12 mouse cellular contexts compared by ENCODE assay signal in the genomic region with DNA sequence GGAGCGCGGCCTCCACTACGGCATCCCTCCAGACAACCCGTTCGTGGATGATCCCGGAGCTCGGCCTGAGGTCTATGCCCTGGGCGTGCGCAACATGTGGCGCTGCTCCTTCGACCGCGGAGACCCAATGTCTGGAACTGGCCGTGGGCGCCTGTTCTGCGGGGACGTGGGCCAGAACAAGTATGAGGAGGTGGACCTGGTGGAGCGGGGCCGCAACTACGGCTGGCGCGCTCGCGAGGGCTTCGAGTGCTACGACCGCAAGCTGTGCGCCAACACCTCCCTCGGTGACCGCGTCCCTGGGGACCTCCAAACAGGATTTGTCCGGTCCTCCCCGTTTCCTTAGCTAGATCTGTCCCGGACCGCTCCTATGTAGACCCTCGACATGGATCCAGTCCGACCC. TPM values are rescaled to one million over a fixed set of nuclear protein-coding genes. Genes with fewer than 3 reads are reported as not detected.
DNase-seq lines count a peak whose midpoint lies in the region; ATAC-seq and TF ChIP-seq lines count a peak whose summit lies in the region.
"Had no signal": no experiment of that assay in that cellular context is flagged by ENCODE, and none has a peak within 500 bp of the region (broad histone marks: within the 10 kb centered on the region; RNA-seq: fewer than 3 reads in every experiment).

No protein-coding gene starts in this region.

- no peaks in the 10 kb centered on the region for H3K9me3 ChIP-seq in intestine, embryonic 14.5 days (ENCODE audit: control insufficient read depth, low read length)
- no peaks in the 10 kb centered on the region for H3K9me3 ChIP-seq in intestine, postnatal 0 days (ENCODE audit: control insufficient read depth)
- no peaks in the 10 kb centered on the region for H3K9me3 ChIP-seq in embryonic facial prominence, embryonic 12.5 days
- H3K9me3 ChIP-seq in hindbrain, embryonic 13.5 days, result no peaks in the 10 kb centered on the region
- no peaks in the 10 kb centered on the region for H3K9me3 ChIP-seq in midbrain, embryonic 14.5 days (ENCODE audit: control insufficient read depth, low read length)

- peak overlapping the region; percentile 14 for H3K4me3 ChIP-seq in intestine, embryonic 14.5 days (ENCODE audit: low read depth, low read length)
- no peak overlapping the region for H3K4me3 ChIP-seq in intestine, postnatal 0 days (ENCODE audit: low read depth, low read length)
- peak overlapping the region; percentile 10; the same call in 1 of the 2 replicates for H3K4me3 ChIP-seq in embryonic facial prominence, embryonic 12.5 days
- H3K4me3 ChIP-seq in hindbrain, embryonic 13.5 days, result peak overlapping the region; percentile 16; the same call in 1 of the 2 replicates
- no peak overlapping the region for H3K4me3 ChIP-seq in midbrain, embryonic 14.5 days (replicated peaks; ENCODE audit: low read depth, low read length)
- H3K4me3 ChIP-seq: gastrocnemius, adult 2 months had no signal

- no peak for TF ChIP-seq CTCF in intestine, postnatal 0 days (IDR thresholded peaks at IDR 0.05; ENCODE audit: low read depth)

- H3K36me3 ChIP-seq in intestine, embryonic 14.5 days (ENCODE audit: control insufficient read depth, insufficient read depth, low read length), result no peaks in the 10 kb centered on the region
- no peaks in the 10 kb centered on the region; the same call in 1 of the 2 replicates for H3K36me3 ChIP-seq in intestine, postnatal 0 days (ENCODE audit: control insufficient read depth, insufficient read depth)
- no peaks in the 10 kb centered on the region for H3K36me3 ChIP-seq in embryonic facial prominence, embryonic 12.5 days
- no peaks in the 10 kb centered on the region for H3K36me3 ChIP-seq in hindbrain, embryonic 13.5 days
- H3K36me3 ChIP-seq in midbrain, embryonic 14.5 days (ENCODE audit: control insufficient read depth, insufficient read depth, low read length), result no peaks in the 10 kb centered on the region

- peaks cover 62% of the 10 kb centered on the region for H3K27me3 ChIP-seq in intestine, embryonic 14.5 days (replicated peaks; ENCODE audit: control insufficient read depth, insufficient read depth, low read length)
- H3K27me3 ChIP-seq in intestine, postnatal 0 days (replicated peaks; ENCODE audit: control insufficient read depth, insufficient read depth, low read length), result peaks cover 44% of the 10 kb centered on the region
- peaks cover 64% of the 10 kb centered on the region for H3K27me3 ChIP-seq in embryonic facial prominence, embryonic 12.5 days
- H3K27me3 ChIP-seq in hindbrain, embryonic 13.5 days, result peaks cover 48% of the 10 kb centered on the region
- no peaks in the 10 kb centered on the region for H3K27me3 ChIP-seq in midbrain, embryonic 14.5 days (ENCODE audit: control insufficient read depth, insufficient read depth, low read length)

- no peak for ATAC-seq in intestine, embryonic 14.5 days (replicated peaks; ENCODE audit: low FRiP score, low TSS enrichment, low read depth)
- ATAC-seq in intestine, postnatal 0 days, result no peak
- no peak for ATAC-seq in embryonic facial prominence, embryonic 12.5 days (ENCODE audit: insufficient number of reproducible peaks, insufficient read depth, low FRiP score, low TSS enrichment)
- no peak for ATAC-seq in hindbrain, embryonic 13.5 days (ENCODE audit: low FRiP score)
- no peak for ATAC-seq in midbrain, embryonic 14.5 days (ENCODE audit: low FRiP score, low TSS enrichment)
- ATAC-seq in erythroblast, adult 5-6 weeks (replicated peaks; ENCODE audit: low FRiP score, poor library complexity, severe bottlenecking), result no peak

- H3K4me2 ChIP-seq in intestine, embryonic 14.5 days (ENCODE audit: low read length), result peak overlapping the region; percentile 9; the same call in 1 of the 2 replicates
- H3K4me2 ChIP-seq in intestine, postnatal 0 days (replicated peaks; ENCODE audit: low read depth), result no peak overlapping the region
- H3K4me2 ChIP-seq in embryonic facial prominence, embryonic 12.5 days (replicated peaks), result peak overlapping the region; percentile 43
- H3K4me2 ChIP-seq in hindbrain, embryonic 13.5 days, result peak overlapping the region; percentile 43
- peak overlapping the region; percentile 39 for H3K4me2 ChIP-seq in midbrain, embryonic 14.5 days (ENCODE audit: low read length)

- no peaks in the 10 kb centered on the region for H3K4me1 ChIP-seq in intestine, embryonic 14.5 days (replicated peaks; ENCODE audit: control insufficient read depth, insufficient read depth, low read length)
- no peaks in the 10 kb centered on the region for H3K4me1 ChIP-seq in intestine, postnatal 0 days (replicated peaks; ENCODE audit: control insufficient read depth, insufficient read depth, low read length)
- H3K4me1 ChIP-seq in embryonic facial prominence, embryonic 12.5 days, result peaks cover 16% of the 10 kb centered on the region
- peaks cover 55% of the 10 kb centered on the region for H3K4me1 ChIP-seq in hindbrain, embryonic 13.5 days (replicated peaks)
- H3K4me1 ChIP-seq in midbrain, embryonic 14.5 days (ENCODE audit: control insufficient read depth, insufficient read depth, low read length), result peaks cover 33% of the 10 kb centered on the region

- WGBS in intestine, embryonic 14.5 days, result 10% methylated on average over 37 of the region's 37 CpGs
- 15% methylated on average over 37 of the region's 37 CpGs for WGBS in intestine, postnatal 0 days
- 6% methylated on average over 37 of the region's 37 CpGs for WGBS in embryonic facial prominence, embryonic 12.5 days
- WGBS in hindbrain, embryonic 13.5 days, result 18% methylated on average over 37 of the region's 37 CpGs
- WGBS in midbrain, embryonic 14.5 days, result 23% methylated on average over 37 of the region's 37 CpGs

- no peak overlapping the region for H3K27ac ChIP-seq in intestine, embryonic 14.5 days (ENCODE audit: low read depth)
- no peak overlapping the region for H3K27ac ChIP-seq in intestine, postnatal 0 days (ENCODE audit: low read depth, low read length)
- no peak overlapping the region for H3K27ac ChIP-seq in embryonic facial prominence, embryonic 12.5 days
- H3K27ac ChIP-seq in hindbrain, embryonic 13.5 days, result no peak overlapping the region
- no peak overlapping the region for H3K27ac ChIP-seq in midbrain, embryonic 14.5 days (replicated peaks; ENCODE audit: low read depth, low read length)
- H3K27ac ChIP-seq: gastrocnemius, adult 2 months had no signal

- no peak for DNase-seq in intestine, embryonic 14.5 days (ENCODE audit: low spot score)
- DNase-seq in midbrain, embryonic 14.5 days, result no peak
- DNase-seq in frontal cortex, postnatal 14 days (ENCODE audit: low spot score in 2 of 2), result no peak
- no peak for DNase-seq in adrenal gland, adult 2 months
- DNase-seq: adrenal gland, postnatal 36 days; cerebellum, postnatal 25 days; gastrocnemius, adult 2 months had no signal

- no peak overlapping the region for H3K9ac ChIP-seq in intestine, embryonic 14.5 days (ENCODE audit: low read length)
- H3K9ac ChIP-seq in intestine, postnatal 0 days (ENCODE audit: low read depth, low read length), result no peak overlapping the region
- no peak overlapping the region; the same call in 1 of the 2 replicates for H3K9ac ChIP-seq in embryonic facial prominence, embryonic 12.5 days
- H3K9ac ChIP-seq in hindbrain, embryonic 13.5 days, result no peak overlapping the region
- no peak overlapping the region for H3K9ac ChIP-seq in midbrain, embryonic 14.5 days (replicated peaks; ENCODE audit: low read length)

RNA-seq across cellular contexts. Expression of a gene that starts 12.4 kb away (rescaled TPM):
- 0.28 and 0.67 TPM in 2 replicates for polyA plus RNA-seq in intestine, embryonic 14.5 days (2014; fragmentation: Nextera tagmentation; extraction: Ambion mirVana)
- 0.20 TPM in 2 replicates for polyA plus RNA-seq in intestine, postnatal 0 days (2015; fragmentation: Nextera tagmentation; extraction: Ambion mirVana)
- polyA plus RNA-seq in embryonic facial prominence, embryonic 12.5 days (2016; fragmentation: Nextera tagmentation; extraction: Ambion mirVana), result 1.0 and 1.1 TPM in 2 replicates
- 1.5 and 1.6 TPM in 2 replicates for polyA plus RNA-seq in hindbrain, embryonic 13.5 days (2015; fragmentation: Nextera tagmentation; extraction: Ambion mirVana)
- 1.3 and 1.6 TPM in 2 replicates for polyA plus RNA-seq in midbrain, embryonic 14.5 days (2014; fragmentation: Nextera tagmentation; extraction: Ambion mirVana)
- not detected in 2 replicates for total RNA-seq in erythroblast, adult 5-6 weeks (2015; ENCODE audit: low replicate concordance)
- not detected in 2 replicates for total RNA-seq in erythroblast, adult 5-6 weeks (2017; ENCODE audit: low replicate concordance)
- total RNA-seq in adrenal gland, adult 2 months (2021), result under 1 TPM; 0.69 to 0.76 TPM
- polyA plus RNA-seq in adrenal gland, adult 2 months (2012; rRNA removed), result 0.85 and 1.4 TPM in 2 replicates
- total RNA-seq: neutrophil, adult 5-6 weeks had no signal

RNA-seq across cellular contexts. Expression of a gene that starts 15.7 kb away (rescaled TPM):
- 4.7 and 5.1 TPM in 2 replicates for polyA plus RNA-seq in intestine, embryonic 14.5 days (2014; fragmentation: Nextera tagmentation; extraction: Ambion mirVana)
- 0.85 and 0.86 TPM in 2 replicates for polyA plus RNA-seq in intestine, postnatal 0 days (2015; fragmentation: Nextera tagmentation; extraction: Ambion mirVana)
- polyA plus RNA-seq in embryonic facial prominence, embryonic 12.5 days (2016; fragmentation: Nextera tagmentation; extraction: Ambion mirVana), result 5.9 and 7.4 TPM in 2 replicates
- polyA plus RNA-seq in hindbrain, embryonic 13.5 days (2015; fragmentation: Nextera tagmentation; extraction: Ambion mirVana), result 15.4 and 17.5 TPM in 2 replicates
- polyA plus RNA-seq in midbrain, embryonic 14.5 days (2014; fragmentation: Nextera tagmentation; extraction: Ambion mirVana), result 12.4 and 14.3 TPM in 2 replicates
- not detected in 2 replicates for total RNA-seq in erythroblast, adult 5-6 weeks (2015; ENCODE audit: low replicate concordance)
- 0.84 TPM in 1 of 2 replicates, not detected in the other for total RNA-seq in erythroblast, adult 5-6 weeks (2017; ENCODE audit: low replicate concordance)
- 1 to 10 TPM; 1.0 to 1.6 TPM for total RNA-seq in adrenal gland, adult 2 months (2021)
- polyA plus RNA-seq in adrenal gland, adult 2 months (2012; rRNA removed), result 7.5 and 9.0 TPM in 2 replicates
- total RNA-seq: neutrophil, adult 5-6 weeks had no signal

RNA-seq across cellular contexts. Expression of a gene that starts 43.3 kb away (rescaled TPM):
- polyA plus RNA-seq in intestine, embryonic 14.5 days (2014; fragmentation: Nextera tagmentation; extraction: Ambion mirVana), result 10.9 and 11.2 TPM in 2 replicates
- polyA plus RNA-seq in intestine, postnatal 0 days (2015; fragmentation: Nextera tagmentation; extraction: Ambion mirVana), result 10.1 and 12.0 TPM in 2 replicates
- polyA plus RNA-seq in embryonic facial prominence, embryonic 12.5 days (2016; fragmentation: Nextera tagmentation; extraction: Ambion mirVana), result 7.7 and 7.9 TPM in 2 replicates
- 17.3 and 17.7 TPM in 2 replicates for polyA plus RNA-seq in hindbrain, embryonic 13.5 days (2015; fragmentation: Nextera tagmentation; extraction: Ambion mirVana)
- 20.9 and 22.3 TPM in 2 replicates for polyA plus RNA-seq in midbrain, embryonic 14.5 days (2014; fragmentation: Nextera tagmentation; extraction: Ambion mirVana)
- total RNA-seq in erythroblast, adult 5-6 weeks (2015; ENCODE audit: low replicate concordance), result 0.38 TPM in 1 of 2 replicates, not detected in the other
- total RNA-seq in erythroblast, adult 5-6 weeks (2017; ENCODE audit: low replicate concordance), result 0.28 TPM in 1 of 2 replicates, not detected in the other
- total RNA-seq in adrenal gland, adult 2 months (2021), result 10 to 100 TPM; 19.0 to 26.9 TPM
- polyA plus RNA-seq in adrenal gland, adult 2 months (2012; rRNA removed), result 35.3 and 38.0 TPM in 2 replicates

RNA-seq across cellular contexts. Expression of a gene that starts 52.3 kb away (rescaled TPM):
- polyA plus RNA-seq in intestine, embryonic 14.5 days (2014; fragmentation: Nextera tagmentation; extraction: Ambion mirVana), result 72.4 and 94.5 TPM in 2 replicates
- 27.8 and 32.9 TPM in 2 replicates for polyA plus RNA-seq in intestine, postnatal 0 days (2015; fragmentation: Nextera tagmentation; extraction: Ambion mirVana)
- polyA plus RNA-seq in embryonic facial prominence, embryonic 12.5 days (2016; fragmentation: Nextera tagmentation; extraction: Ambion mirVana), result 58.4 and 63.1 TPM in 2 replicates
- polyA plus RNA-seq in hindbrain, embryonic 13.5 days (2015; fragmentation: Nextera tagmentation; extraction: Ambion mirVana), result 58.7 and 61.9 TPM in 2 replicates
- 45.2 and 49.3 TPM in 2 replicates for polyA plus RNA-seq in midbrain, embryonic 14.5 days (2014; fragmentation: Nextera tagmentation; extraction: Ambion mirVana)
- total RNA-seq in erythroblast, adult 5-6 weeks (2015; ENCODE audit: low replicate concordance), result not detected in 2 replicates
- not detected in 2 replicates for total RNA-seq in erythroblast, adult 5-6 weeks (2017; ENCODE audit: low replicate concordance)
- 10 to 100 TPM; 17.5 to 29.6 TPM for total RNA-seq in adrenal gland, adult 2 months (2021)
- 13.3 and 13.5 TPM in 2 replicates for polyA plus RNA-seq in adrenal gland, adult 2 months (2012; rRNA removed)

Comparison
In these comparisons a context has a peak if more than half of its experiments do, and no peak if none do; other contexts are left out.
1. H3K4me3 ChIP-seq: peak in intestine, embryonic 14.5 days (single experiment), embryonic facial prominence, embryonic 12.5 days (single experiment) and hindbrain, embryonic 13.5 days (single experiment); none in intestine, postnatal 0 days (single experiment) and midbrain, embryonic 14.5 days (single experiment).